Mouse (Mus musculus): Measurements from ENCODE around the gene Pou3f1. TPM values are rescaled to one million over a fixed set of nuclear protein-coding genes. Genes with fewer than 3 reads are reported as not detected.
"Not testable (repeated sequence)": the region's sequence is repeated elsewhere in the genome, so short reads cannot be mapped to it uniquely, and the experiment has no call there.

Gene Pou3f1
- polyA plus RNA-seq, 2 experiments = 1.2 TPM

DNA sequence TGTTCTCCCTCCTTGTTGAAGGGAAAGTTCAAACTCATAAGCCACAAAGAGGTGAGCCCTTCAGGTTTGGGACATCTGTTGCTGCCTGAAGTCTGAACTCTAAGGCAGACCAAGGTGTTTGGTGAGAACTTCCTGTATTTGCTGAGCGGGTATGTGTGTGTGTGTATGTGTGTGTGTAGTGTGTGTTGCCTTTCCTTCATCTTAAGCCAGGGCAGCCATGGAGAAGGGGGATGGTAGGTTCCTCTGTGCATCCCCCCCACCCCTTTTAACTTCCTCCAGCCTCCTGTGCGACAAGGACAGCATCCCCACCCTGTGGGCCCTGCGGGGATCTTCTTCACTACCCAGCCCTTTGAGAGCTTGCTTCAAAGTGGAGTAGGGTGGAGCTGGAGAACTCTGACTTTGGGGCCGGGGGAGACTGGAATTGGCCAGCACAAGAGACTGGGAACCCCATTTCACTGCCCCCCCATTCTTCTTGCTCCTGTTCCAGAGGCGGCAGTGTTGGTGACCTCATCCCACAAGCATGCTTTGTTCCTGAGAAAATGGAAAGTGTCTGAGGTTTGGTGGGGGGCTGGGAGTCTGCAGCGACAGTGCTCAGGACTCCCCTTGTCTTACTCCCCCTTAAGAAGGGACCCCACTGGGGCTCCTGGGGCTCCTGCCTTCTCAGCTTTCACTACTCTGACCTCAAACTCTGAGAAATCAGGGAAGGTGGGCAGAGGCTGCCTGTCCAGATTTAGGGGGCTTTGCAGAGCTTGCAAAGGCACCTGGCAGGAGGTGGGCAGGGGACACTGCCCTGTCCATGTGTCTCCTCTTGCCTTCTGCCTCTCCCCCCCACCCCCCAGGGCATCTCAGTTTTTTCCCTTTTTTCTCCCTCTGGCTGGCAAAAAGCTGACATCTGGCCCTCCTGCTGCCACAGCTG, 47.5 kb downstream of the Pou3f1 start:
- 2% methylated on average over 6 of the region's 6 CpGs for WGBS
- H3K4me3 ChIP-seq (replicated peaks; ENCODE audit: low read length) = peak overlapping the region; percentile 20

DNA sequence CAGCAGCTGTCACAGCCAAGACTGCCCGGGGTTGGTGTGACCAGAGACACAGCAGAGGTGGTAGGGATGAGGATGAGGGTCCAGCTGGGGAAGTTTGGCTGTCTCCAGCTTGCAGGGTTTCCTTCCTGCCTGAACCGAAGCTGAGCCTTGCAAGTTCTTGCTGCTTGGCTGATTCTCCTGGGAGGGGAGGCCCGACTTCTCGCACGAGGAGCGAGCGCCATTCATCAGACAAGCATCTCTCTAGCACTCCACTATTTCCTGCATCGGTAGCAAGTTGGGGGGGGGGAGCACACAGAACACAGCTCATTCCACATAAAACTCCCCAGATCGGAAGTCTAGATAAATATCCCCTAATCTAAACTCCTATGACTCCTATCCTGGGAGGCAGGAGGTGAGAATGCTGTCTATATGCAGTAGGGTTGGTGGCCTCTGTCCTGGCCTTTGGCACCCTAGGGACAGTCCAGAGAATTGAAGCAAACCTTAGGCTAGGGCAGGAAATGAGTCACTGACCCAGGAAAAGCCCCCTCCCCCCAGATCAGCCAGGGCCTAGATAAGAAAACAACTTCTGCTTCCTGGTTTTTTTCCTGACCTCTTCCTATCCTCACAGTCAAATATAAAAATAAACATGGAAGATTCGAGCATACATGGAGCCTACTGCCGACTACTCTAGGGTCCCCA, 48.3 kb downstream of the Pou3f1 start:
- H3K4me1 ChIP-seq (ENCODE audit: control insufficient read depth, insufficient read depth, low read length) = peaks cover 56% of the 10 kb centered on the region
- ATAC-seq (ENCODE audit: low FRiP score, low read depth) (no peak), DNase-seq (ENCODE audit: low spot score) (peak; percentile 53)
- H3K27ac ChIP-seq (replicated peaks; ENCODE audit: low read depth, low read length) = peak overlapping the region; percentile 92
- H3K27me3 ChIP-seq (ENCODE audit: control insufficient read depth, insufficient read depth, low read length) = no peaks in the 10 kb centered on the region
- no peak for TF ChIP-seq POLR2A (IDR thresholded peaks at IDR 0.05; ENCODE audit: borderline replicate concordance, extremely low read depth, insufficient read depth, insufficient read length)
- peak overlapping the region; percentile 75 for H3K4me2 ChIP-seq (replicated peaks; ENCODE audit: low read depth, low read length, severe bottlenecking)
- no peaks in the 10 kb centered on the region for H3K9me3 ChIP-seq (ENCODE audit: control insufficient read depth, low read length)
- peak overlapping the region; percentile 48 for H3K9ac ChIP-seq (ENCODE audit: low read depth, low read length, severe bottlenecking)
- peaks cover 21% of the 10 kb centered on the region for H3K36me3 ChIP-seq (ENCODE audit: control insufficient read depth, insufficient read depth, low read length)
- 16% methylated on average over 11 of the region's 11 CpGs for WGBS
- 0 out of 2 replicates have a peak overlapping the region, but pooled peaks have one; percentile 20 for H3K4me3 ChIP-seq (replicated peaks; ENCODE audit: low read length)

More for the DNA sequence above, 47.5 kb downstream of the Pou3f1 start:
- no peak for TF ChIP-seq POLR2A (IDR thresholded peaks at IDR 0.05; ENCODE audit: borderline replicate concordance, extremely low read depth, insufficient read depth, insufficient read length)
- Histone ChIP-seq H3K9ac (ENCODE audit: low read depth, low read length, severe bottlenecking) (peak overlapping the region; percentile 48), H3K27me3 (ENCODE audit: control insufficient read depth, insufficient read depth, low read length) (no peaks in the 10 kb centered on the region), H3K9me3 (ENCODE audit: control insufficient read depth, low read length) (no peaks in the 10 kb centered on the region), H3K27ac (replicated peaks; ENCODE audit: low read depth, low read length) (peak overlapping the region; percentile 92), H3K4me1 (ENCODE audit: control insufficient read depth, insufficient read depth, low read length) (peaks cover 55% of the 10 kb centered on the region), H3K36me3 (ENCODE audit: control insufficient read depth, insufficient read depth, low read length) (peaks cover 21% of the 10 kb centered on the region), H3K4me2 (replicated peaks; ENCODE audit: low read depth, low read length, severe bottlenecking) (peak overlapping the region; percentile 75)
- DNase-seq (ENCODE audit: low spot score) = peak; percentile 78
- ATAC-seq (ENCODE audit: low FRiP score, low read depth) = peak; percentile 10; the same call in 1 of the 2 replicates

- no peak for TF ChIP-seq POLR2A (IDR thresholded peaks at IDR 0.05; ENCODE audit: borderline replicate concordance, extremely low read depth, insufficient read depth, insufficient read length)
- no peak overlapping the region for H3K9ac ChIP-seq (ENCODE audit: low read depth, low read length, severe bottlenecking)
- H3K36me3 ChIP-seq (ENCODE audit: control insufficient read depth, insufficient read depth, low read length) = peaks cover 21% of the 10 kb centered on the region
- peaks cover 60% of the 10 kb centered on the region for H3K4me1 ChIP-seq (ENCODE audit: control insufficient read depth, insufficient read depth, low read length)
- H3K27ac ChIP-seq (replicated peaks; ENCODE audit: low read depth, low read length) = no peak overlapping the region
- H3K27me3 ChIP-seq (ENCODE audit: control insufficient read depth, insufficient read depth, low read length) = no peaks in the 10 kb centered on the region
- H3K4me2 ChIP-seq (replicated peaks; ENCODE audit: low read depth, low read length, severe bottlenecking) = no peak overlapping the region
- ATAC-seq (ENCODE audit: low FRiP score, low read depth) = no peak
- H3K4me3 ChIP-seq (replicated peaks; ENCODE audit: low read length) = no peak overlapping the region
- no peaks in the 10 kb centered on the region for H3K9me3 ChIP-seq (ENCODE audit: control insufficient read depth, low read length)
- no peak for DNase-seq (ENCODE audit: low spot score)
- WGBS = 86% methylated on average over 23 of the region's 23 CpGs
Observed at GRCm38 (mm10) chr4:124705661-124706269, 49.2 kb downstream of the Pou3f1 start.

DNA sequence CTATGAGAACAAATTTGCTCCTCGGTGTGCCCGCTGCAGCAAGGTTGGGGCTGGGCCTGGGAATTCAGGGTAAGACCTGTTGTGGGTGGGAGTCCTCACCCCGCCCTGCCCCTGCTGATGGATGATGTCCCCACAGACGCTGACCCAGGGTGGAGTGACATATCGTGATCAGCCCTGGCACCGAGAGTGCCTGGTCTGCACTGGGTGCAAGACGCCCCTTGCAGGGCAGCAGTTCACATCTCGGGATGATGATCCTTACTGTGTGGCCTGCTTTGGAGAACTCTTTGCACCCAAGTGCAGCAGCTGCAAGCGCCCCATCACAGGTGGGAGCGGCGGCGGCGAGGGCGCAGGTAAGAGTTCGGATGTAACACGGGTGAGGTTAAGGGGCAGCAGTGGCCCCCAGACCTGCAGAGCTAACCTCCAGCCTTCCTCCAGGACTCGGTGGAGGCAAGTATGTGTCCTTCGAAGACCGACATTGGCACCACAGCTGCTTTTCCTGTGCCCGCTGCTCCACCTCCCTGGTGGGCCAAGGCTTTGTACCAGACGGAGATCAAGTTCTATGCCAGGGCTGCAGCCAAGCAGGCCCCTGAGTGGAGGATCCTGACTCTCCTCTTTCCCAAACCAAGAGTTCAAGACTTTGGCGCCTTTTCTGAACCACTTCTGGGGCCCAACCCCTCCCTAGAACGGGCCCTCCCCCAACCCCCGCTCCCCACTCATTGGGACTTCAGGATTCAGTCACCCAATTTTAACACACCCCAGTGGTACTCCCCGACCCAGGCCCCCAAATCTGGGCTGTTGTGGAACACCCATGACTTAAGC, 51.0 kb downstream of the Pou3f1 start:
- WGBS = 81% methylated on average over 25 of the region's 25 CpGs
- H3K4me2 ChIP-seq (replicated peaks; ENCODE audit: low read depth, low read length, severe bottlenecking); H3K9ac ChIP-seq (ENCODE audit: low read depth, low read length, severe bottlenecking); H3K27me3 ChIP-seq (ENCODE audit: control insufficient read depth, insufficient read depth, low read length); ATAC-seq (ENCODE audit: low FRiP score, low read depth); H3K4me3 ChIP-seq (replicated peaks; ENCODE audit: low read length); DNase-seq (ENCODE audit: low spot score); H3K9me3 ChIP-seq (ENCODE audit: control insufficient read depth, low read length): not testable (repeated sequence)
- H3K4me1 ChIP-seq (ENCODE audit: control insufficient read depth, insufficient read depth, low read length) = peaks cover 52% of the 10 kb centered on the region
- peak overlapping the region; percentile 92 for H3K27ac ChIP-seq (replicated peaks; ENCODE audit: low read depth, low read length)
- peaks cover 21% of the 10 kb centered on the region for H3K36me3 ChIP-seq (ENCODE audit: control insufficient read depth, insufficient read depth, low read length)

GRCm38 (mm10) chr4:124708200-124708517, 51.6 kb downstream of the Pou3f1 start:
- not testable (repeated sequence) for ATAC-seq (ENCODE audit: low FRiP score, low read depth); DNase-seq (ENCODE audit: low spot score); H3K9me3 ChIP-seq (ENCODE audit: control insufficient read depth, low read length); H3K27me3 ChIP-seq (ENCODE audit: control insufficient read depth, insufficient read depth, low read length); H3K9ac ChIP-seq (ENCODE audit: low read depth, low read length, severe bottlenecking)
- Histone ChIP-seq H3K27ac (replicated peaks; ENCODE audit: low read depth, low read length) (peak overlapping the region; percentile 92), H3K36me3 (ENCODE audit: control insufficient read depth, insufficient read depth, low read length) (peaks cover 21% of the 10 kb centered on the region), H3K4me1 (ENCODE audit: control insufficient read depth, insufficient read depth, low read length) (peaks cover 49% of the 10 kb centered on the region), H3K4me2 (replicated peaks; ENCODE audit: low read depth, low read length, severe bottlenecking) (peak overlapping the region; percentile 54), H3K4me3 (replicated peaks; ENCODE audit: low read length) (0 out of 2 replicates have a peak overlapping the region, but pooled peaks have one; percentile 29)
- 17% methylated on average over 1 of the region's 1 CpGs for WGBS

All from limb, embryonic 14.5 days (tissue).